Mouse (Mus musculus): ENCODE measurements around the gene 1700067K01Rik. TPM values are rescaled to one million over a fixed set of nuclear protein-coding genes. Genes with fewer than 3 reads are reported as not detected.

The 1700067K01Rik gene
- polyA plus RNA-seq, 1 experiment from 2014 or later: 0.71 TPM

MicroRNA genes within 50 kb of the gene (microRNA counts, 519-probe panel; counts per million panel counts)
- not detected for microRNA mmu-miR-1199

Small RNA genes lying within 50 kb of the gene (microRNA-seq; reads per million reads assigned to microRNA genes)
- gene Mir1199 (not detected), gene Mir8111 (2.6 reads per million, percentile 2 among the genes with 10 or more reads in this experiment)

Other genes starting within 250 kb of the 1700067K01Rik start
- 29.5 and 31.3 TPM in 2 replicates for gene Adgrl1, start 101.4 kb upstream of the 1700067K01Rik start, polyA plus RNA-seq (2014; fragmentation: Nextera tagmentation; extraction: Ambion mirVana)
- gene Gm10644, start 46.3 kb upstream of the 1700067K01Rik start, polyA plus RNA-seq (2014; fragmentation: Nextera tagmentation; extraction: Ambion mirVana): 0.56 and 0.70 TPM in 2 replicates
- 53.2 and 58.2 TPM in 2 replicates for gene Asf1b, start 46.0 kb upstream of the 1700067K01Rik start, polyA plus RNA-seq (2014; fragmentation: Nextera tagmentation; extraction: Ambion mirVana)
- gene Prkaca, start 28.5 kb upstream of the 1700067K01Rik start, polyA plus RNA-seq (2014; fragmentation: Nextera tagmentation; extraction: Ambion mirVana): 101 and 112 TPM in 2 replicates
- 17.5 and 18.3 TPM in 2 replicates for gene Samd1, start 3.8 kb upstream of the 1700067K01Rik start, polyA plus RNA-seq (2014; fragmentation: Nextera tagmentation; extraction: Ambion mirVana)
- gene 2210011C24Rik, start 10.7 kb downstream of the 1700067K01Rik start, polyA plus RNA-seq (2014; fragmentation: Nextera tagmentation; extraction: Ambion mirVana): 1.1 and 1.3 TPM in 2 replicates
- gene Palm3, start 20.0 kb downstream of the 1700067K01Rik start, polyA plus RNA-seq (2014; fragmentation: Nextera tagmentation; extraction: Ambion mirVana): 3.2 and 3.6 TPM in 2 replicates
- gene Il27ra, start 41.1 kb downstream of the 1700067K01Rik start, polyA plus RNA-seq (2014; fragmentation: Nextera tagmentation; extraction: Ambion mirVana): 1.1 and 1.3 TPM in 2 replicates
- not detected in 2 replicates for gene Rln3, start 43.5 kb downstream of the 1700067K01Rik start, polyA plus RNA-seq (2014; fragmentation: Nextera tagmentation; extraction: Ambion mirVana)
- gene Gm10643, start 63.6 kb downstream of the 1700067K01Rik start, polyA plus RNA-seq (2014; fragmentation: Nextera tagmentation; extraction: Ambion mirVana): 1.5 and 2.9 TPM in 2 replicates
- gene Rfx1, start 65.3 kb downstream of the 1700067K01Rik start, polyA plus RNA-seq (2014; fragmentation: Nextera tagmentation; extraction: Ambion mirVana): 10.4 and 12.0 TPM in 2 replicates
- gene Dcaf15, start 103.3 kb downstream of the 1700067K01Rik start, polyA plus RNA-seq (2014; fragmentation: Nextera tagmentation; extraction: Ambion mirVana): 9.0 and 10.8 TPM in 2 replicates
- 0.18 and 0.20 TPM in 2 replicates for gene Podnl1, start 124.5 kb downstream of the 1700067K01Rik start, polyA plus RNA-seq (2014; fragmentation: Nextera tagmentation; extraction: Ambion mirVana)
- gene Cc2d1a, start 146.4 kb downstream of the 1700067K01Rik start, polyA plus RNA-seq (2014; fragmentation: Nextera tagmentation; extraction: Ambion mirVana): 17.9 and 18.2 TPM in 2 replicates
- gene 4930432K21Rik, start 146.5 kb downstream of the 1700067K01Rik start, polyA plus RNA-seq (2014; fragmentation: Nextera tagmentation; extraction: Ambion mirVana): 0.59 and 0.94 TPM in 2 replicates
- 3.3 and 5.0 TPM in 2 replicates for gene Nanos3, start 183.7 kb downstream of the 1700067K01Rik start, polyA plus RNA-seq (2014; fragmentation: Nextera tagmentation; extraction: Ambion mirVana)
- gene Zswim4, start 235.6 kb downstream of the 1700067K01Rik start, polyA plus RNA-seq (2014; fragmentation: Nextera tagmentation; extraction: Ambion mirVana): 9.3 and 9.5 TPM in 2 replicates
- gene D8Ertd738e, start 248.2 kb downstream of the 1700067K01Rik start, polyA plus RNA-seq (2014; fragmentation: Nextera tagmentation; extraction: Ambion mirVana): 341 and 358 TPM in 2 replicates

All from stomach, embryonic 14.5 days (tissue).